Mouse (Mus musculus) cerebellum, adult 2 months (tissue): ENCODE data around the gene Mvb12a.

Experiments used
- CTCF ChIP-seq: fragments of 200-500 bp; IDR thresholded peaks from 2 replicates; pipeline ENCODE4 v1.5.1; 2011; ENCODE audit warnings: low read depth, mild to moderate bottlenecking, control low read depth, low read length, moderate library complexity, borderline replicate concordance; ENCODE audit not compliant: insufficient read depth
- POLR2A ChIP-seq: fragments of 200-500 bp; IDR thresholded peaks from 2 replicates; pipeline ENCODE4 v1.6.1; 2011; ENCODE audit warnings: low read length, control low read depth, borderline replicate concordance; ENCODE audit not compliant: insufficient read depth

GRCm38 (mm10) chr8:71594324-71594722 lies 51.6 kb downstream of the Mvb12a start:
- TF ChIP-seq CTCF (no peak), POLR2A (no peak)
